Mouse (Mus musculus) ovary, adult 18-20 months (tissue): Measurements from ENCODE around the gene Gdf15.

Experiments
- DNase-seq: peaks from one replicate; pipeline ENCODE4 v3.0.0; 2022; ENCODE audit warnings: low spot score, mixed read lengths

Gene Gdf15

GRCm38 (mm10) chr8:70584606-70585257 lies 47.5 kb downstream of the Gdf15 start:
- DNase-seq: no peak

- DNase-seq: no peak
Measured at GRCm38 (mm10) chr8:70583476-70584387, 48.5 kb downstream of the Gdf15 start.
